Mouse (Mus musculus): ENCODE measurements at regions not wholly inside any gene's neighbourhood (a gene's known extent, or its start where the extent isn't known, plus 50 kb on each side); places are given as distances from the start of the nearest gene placed in this dataset.

DNA sequence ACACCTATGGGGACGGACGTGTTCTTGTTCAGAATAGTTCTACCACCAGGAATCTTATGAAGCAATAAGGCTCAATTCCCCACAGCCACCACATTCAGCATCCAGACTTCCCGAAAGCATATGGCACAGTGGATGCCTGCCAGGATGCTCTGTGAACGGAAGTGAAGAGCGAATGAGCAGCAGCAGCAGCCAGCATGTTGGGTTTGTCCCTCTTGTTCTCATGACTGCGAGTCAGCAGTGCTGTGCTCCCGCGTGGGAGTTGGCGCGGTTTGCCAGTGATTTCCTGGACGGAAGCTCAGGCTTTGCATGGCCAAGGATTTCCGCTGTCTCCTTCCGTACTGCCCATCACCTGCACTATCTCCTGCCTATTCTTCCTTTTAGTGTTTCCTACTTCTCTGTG lies 471.8 kb upstream of the Kif2a start:
- in situ Hi-C loops (cut with MboI, MseI), result no loop called here

DNA sequence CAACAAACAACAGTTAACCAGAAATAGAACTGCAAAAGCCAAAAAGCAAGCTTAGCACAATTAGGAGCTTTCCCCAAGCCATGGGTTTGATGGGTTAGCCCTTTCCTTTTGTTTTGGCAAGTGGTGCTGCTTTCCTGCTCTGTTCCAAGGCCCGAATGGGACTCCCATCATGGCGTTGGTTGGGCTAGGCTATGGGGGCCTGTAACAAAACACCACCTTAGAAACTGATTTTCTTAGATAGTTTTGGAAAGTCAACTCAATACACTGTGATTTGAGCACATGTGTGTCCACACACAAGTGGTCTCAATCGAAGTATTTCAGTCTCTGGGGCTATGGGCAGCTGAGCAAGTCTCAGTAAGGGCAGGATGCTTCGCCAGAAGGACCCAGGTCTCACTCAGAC lies 470.5 kb upstream of the Kif2a start:
- in situ Hi-C loops (cut with MboI, MseI), result no loop called here

DNA sequence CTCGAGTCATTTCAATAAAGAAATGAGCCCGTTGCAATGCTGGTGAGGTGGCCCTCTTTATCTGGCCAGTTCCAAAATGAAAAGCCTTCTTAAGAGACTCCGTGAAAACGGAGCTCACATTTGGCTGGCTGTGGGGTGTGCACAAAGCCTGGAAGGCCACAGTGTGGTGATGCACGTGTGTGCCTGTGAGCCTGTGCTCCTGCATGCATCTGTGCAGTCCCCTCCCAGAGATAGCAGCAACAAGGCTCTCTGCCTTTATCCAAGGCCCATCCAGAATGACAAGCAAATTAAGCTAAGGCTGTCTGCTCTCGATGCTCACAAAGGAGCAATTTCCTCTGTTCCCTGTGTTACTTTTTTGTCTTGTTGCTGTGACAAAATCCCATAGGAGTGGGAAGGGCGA lies 469.5 kb upstream of the Kif2a start:
- in situ Hi-C loops (cut with MboI, MseI), result no loop called here

DNA sequence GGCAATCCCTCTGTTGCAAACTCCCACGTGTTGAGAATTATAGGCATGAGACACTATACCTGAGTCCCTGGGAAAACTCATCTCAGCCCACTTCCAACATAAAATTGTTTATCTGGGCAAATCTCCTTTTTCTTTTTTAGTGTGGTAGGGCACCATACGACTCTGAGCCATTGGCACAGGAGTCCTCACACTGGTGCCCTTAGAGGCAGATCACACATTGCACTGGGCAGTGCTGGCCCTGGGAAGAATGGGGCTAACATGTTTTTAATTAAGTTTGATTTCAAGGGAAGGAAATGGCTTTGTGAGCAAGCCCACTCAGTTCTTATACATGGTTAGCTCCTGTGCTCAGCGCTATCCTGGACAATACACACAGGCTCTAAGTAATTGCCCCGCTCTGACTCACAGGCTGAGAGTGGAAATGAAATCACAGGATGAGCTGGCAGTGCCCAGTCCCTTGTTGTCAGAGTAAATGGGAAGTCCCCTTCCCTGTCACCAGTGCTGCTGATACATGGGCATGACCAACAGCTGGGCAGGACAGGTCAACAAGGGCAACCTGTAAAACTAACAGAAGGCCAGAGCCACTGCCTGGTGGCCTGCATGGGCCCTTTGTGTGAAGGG lies 463.6 kb upstream of the Kif2a start:
- in situ Hi-C loops (cut with MboI, MseI), result no loop called here

DNA sequence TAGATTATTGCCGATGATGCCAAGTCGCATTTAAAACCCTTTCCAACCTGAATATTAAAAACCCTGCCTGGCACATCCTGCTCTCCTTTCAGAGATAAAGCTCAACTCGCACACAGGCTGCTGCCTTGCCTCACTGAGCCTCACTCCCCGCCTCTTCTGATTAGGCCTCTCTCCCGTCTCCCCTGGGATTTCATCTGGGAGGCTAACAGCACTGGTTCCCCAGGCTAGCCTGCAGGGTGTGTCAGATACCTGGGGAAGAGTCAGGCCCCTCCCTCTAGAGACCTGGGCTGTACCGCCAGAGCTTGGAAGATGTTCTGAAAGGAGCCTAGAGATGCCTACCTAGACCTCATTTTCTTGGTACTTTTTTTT lies 462.7 kb upstream of the Kif2a start:
- in situ Hi-C loops (cut with MboI, MseI), result no loop called here

DNA sequence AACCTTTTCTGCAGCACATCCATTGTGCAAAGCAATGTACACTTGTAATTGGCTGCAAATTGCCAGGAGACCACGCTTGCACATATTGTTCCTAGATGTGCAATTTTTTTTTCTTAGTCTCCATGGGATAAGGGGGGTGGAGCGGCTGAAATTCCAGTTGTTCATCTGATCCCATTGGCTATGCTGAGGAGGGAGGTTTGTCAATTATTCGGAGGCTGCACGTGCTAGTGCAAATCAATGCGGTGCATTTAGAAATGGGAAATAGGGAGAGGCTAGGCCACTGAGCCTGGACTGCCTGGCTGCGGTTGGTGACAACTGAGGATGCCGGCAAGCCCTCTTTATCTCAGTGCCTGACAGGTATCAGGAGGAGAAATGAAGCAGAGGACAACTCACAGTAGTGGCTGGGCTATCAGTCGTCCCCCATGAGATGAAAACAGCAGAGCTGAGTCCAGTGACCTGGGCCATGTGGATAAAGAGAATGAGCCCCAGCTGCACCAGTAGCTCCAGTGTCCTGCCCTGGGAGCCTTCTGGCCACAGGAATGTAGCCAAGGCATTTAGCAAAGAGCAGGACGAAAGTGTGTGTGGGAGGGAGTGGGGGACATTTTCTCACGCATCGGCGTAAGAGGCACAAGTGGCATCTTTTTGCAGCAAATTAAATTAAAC lies 462.2 kb upstream of the Kif2a start:
- in situ Hi-C loops (cut with MboI, MseI), result no loop called here

DNA sequence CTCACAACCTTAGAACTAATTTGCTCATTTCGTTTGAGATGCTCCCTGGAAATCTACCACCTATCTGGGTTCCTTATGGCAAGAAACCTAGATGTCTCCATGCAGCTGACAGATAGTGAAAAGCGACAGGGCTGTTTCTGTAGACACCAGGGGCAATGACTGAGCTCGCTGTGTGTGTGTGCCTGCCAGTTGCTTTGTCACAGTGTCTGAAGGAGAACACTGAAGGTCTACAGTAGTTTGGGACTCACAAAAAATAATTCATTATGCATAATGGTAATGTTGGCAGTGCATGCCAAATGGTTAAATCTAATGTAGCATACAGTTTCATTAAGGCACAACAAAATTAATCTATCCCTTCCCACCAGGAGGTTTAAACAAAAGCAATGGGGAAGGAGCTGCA lies 453.2 kb upstream of the Kif2a start:
- in situ Hi-C loops (cut with MboI, MseI), result no loop called here

DNA sequence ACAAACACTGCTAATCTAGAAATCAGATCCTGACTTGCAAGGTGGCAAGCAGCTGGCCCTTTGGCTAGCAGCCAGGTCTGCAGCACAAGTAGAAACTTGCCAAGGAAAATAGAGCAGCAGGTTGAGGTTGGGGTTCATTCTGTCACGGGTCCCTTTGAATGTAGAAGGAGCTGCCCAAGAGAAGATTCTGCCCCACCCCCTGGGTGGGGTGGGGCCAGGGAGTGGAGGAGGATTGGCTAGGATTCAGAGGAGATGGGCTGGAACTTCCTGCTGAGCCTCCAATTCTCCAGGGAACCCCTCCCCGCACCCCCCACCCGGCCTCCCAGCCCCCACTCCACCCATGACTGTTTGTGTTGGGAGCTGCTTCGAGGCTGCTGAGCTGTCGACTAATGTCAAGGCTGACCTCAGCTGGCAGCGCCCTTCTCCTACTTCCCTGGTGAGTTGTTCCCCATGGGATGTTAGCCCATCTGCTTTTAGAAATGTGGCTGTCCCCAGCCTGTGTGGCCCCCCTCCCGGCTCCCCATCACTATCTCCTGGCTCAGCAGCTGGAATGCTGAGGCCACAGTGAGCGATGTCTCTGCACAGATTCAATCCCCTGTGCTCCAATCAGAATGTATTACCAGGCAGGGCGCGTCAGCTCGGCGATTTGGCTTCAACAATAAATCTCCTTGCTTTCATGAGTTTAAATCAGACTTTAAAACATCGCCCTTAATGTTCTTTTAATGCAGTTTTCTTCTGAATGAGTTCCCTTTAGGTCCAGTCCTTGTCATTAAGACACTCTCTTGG lies 447.8 kb upstream of the Kif2a start:
- in situ Hi-C loops (cut with MboI, MseI), result no loop called here

DNA sequence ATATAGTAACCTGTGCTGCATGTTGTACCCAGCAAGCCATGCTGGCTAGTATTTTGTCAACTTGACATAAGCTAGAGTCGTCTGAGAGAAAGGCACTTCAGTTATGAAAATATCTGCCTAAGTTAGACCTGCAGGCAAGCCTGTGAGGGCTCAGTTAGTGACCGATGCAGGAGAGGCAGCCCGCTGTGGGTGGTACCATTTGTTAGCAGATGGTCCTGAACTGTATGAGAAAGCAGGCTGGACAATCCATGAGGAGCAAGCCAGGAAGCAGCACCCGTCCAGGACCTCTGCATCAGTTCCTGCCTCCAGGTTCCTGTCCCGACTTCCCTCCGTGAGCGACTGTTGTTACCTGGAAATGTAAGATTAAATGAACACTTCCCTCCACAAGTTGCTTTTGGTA lies 440.9 kb upstream of the Kif2a start:
- in situ Hi-C loops (cut with MboI, MseI), result no loop called here

DNA sequence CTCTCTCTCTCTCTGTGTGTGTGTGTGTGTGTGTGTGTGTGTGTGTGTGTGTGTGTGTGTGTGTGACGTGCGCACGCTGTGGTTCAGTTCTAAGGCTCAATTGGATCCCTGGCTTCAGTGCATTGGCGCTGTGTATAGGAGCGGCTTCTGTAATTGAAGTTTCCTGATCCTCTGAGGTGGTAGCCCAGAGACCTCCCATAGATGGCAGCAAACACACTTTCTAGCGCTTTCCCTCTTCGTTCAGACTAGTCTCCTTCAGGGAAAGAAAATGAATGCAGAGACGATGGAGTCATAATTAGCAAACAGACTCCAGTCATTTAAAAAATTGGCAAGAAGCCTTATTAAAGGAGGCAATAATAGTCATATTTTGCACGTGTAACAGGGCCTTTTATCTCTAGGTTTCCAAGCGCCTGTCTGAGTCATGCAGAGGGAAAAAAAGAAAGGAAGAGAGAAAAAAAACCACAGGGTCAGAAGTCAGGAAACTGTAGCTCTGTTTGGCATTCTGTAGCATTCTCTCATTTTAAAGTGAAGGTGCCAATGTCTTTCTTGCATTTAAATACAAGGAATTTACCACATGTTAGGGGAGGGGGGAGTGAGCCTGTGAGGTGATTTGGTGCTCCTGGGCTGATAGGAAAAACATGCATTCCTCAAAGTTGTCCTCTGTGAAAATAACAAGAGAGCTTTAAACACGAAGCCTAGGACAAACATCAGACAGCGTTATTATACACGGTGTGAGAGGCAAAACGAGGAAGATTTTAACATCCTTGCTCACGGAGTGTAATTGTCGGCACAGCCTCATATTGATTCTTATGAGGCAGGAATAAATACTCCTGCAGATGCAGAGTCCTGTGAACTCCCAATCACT lies 439.4 kb upstream of the Kif2a start:
- in situ Hi-C loops (cut with MboI, MseI), result no loop called here

DNA sequence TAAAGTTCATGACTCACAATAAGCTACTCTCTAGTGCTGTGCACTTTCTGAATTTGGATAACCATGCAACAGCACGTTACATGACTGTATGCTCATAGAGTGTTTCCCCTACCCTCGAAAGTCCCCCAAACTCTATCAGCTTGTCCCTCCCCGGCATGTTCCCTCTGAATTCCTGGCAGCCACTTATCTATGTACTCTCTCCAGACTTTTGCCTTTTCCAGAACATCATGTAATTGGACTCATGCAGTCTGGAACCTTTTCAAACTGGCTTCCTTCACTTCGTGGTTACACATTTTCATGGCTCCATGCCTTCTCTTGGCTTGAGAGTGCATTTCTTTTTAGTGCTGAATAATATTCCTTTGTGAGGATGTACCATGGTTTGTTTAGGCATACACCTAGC lies 436.8 kb upstream of the Kif2a start:
- in situ Hi-C loops (cut with MboI, MseI), result no loop called here

DNA sequence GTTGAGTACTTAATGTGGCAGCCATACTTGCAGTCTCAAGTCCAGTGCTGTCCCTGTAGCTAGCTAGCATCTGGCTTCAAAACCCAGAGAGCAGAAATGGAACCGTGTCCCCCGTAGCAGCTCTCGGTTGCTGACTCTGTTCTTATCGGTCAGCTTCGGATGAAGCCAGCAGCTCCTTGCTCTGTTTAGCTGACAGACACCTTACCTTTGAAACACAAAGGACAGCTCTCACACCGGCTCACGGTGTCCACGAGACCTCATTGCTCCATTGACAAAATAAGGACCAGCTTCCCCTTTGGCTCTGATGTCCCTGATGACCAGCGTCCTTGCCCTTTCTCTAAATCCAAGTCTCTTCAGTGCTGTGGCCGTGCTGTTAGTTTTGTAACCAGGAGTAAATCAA lies 435.3 kb upstream of the Kif2a start:
- in situ Hi-C loops (cut with MboI, MseI), result no loop called here

DNA sequence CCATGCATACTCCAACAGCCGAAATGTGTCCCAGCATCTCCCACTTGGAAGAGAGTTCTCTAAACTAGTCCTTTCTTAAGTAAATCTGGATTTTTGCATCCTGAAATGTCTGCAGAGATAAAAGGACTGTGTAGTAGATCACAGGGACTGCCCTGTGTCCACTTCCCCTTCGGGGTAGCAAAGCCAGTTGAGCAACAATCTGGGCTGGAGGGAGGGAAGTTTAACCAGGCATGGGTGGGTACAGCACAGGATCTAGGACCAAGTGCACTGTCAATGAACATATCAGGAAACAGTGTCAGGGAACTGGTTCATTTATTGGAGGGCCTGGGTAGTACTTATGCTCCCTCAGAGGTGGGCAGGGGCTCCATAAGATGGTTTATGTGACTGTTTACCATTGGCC lies 434.5 kb upstream of the Kif2a start:
- in situ Hi-C loops (cut with MboI, MseI), result no loop called here

DNA sequence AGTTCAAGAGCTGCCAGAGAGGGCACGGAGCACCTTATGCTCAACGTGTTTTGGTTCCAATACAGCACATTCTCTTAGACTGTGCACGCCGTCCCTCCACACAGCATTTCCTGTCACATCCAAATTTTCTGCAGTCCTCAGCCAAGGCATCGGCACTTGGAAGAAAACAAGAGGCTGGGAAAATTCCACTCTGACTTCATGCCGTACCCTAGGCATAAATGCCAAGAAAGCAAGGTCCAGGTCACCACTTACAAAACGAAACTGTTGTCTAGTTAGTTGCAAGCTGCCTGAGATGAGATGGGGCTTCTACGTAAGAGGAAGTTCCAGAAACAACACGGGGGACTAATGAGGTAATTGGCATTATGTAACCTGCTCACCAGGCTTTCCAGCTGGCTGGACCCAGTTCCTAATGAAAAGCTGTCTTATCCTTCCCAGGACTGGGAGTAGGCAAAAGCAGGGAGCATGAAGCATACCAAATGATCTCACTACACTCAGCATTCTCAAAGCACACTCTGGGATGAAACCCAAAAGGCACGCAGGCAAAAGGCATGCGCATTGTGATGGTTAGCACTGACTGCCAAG lies 427.8 kb upstream of the Kif2a start:
- in situ Hi-C loops (cut with MboI, MseI), result no loop called here

DNA sequence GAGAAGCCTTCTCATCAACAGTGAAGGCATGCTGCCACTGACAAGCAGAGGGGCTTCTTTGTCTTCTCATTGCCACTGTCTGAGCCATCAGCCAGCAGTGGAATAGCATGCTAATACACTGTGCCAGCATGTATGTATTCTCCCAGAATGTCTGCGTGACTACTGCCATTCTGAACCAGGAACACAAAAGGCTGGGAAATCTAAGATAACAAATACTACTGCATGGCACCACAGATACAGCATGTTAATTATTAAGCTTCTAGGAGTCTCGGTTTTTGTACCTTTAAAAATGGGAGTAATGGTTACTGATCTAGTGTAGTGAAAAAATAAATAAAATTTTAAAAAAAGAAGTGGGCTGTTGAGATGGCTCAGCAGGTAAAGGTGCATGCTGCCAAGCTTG lies 425.9 kb upstream of the Kif2a start:
- in situ Hi-C loops (cut with MboI, MseI), result no loop called here

DNA sequence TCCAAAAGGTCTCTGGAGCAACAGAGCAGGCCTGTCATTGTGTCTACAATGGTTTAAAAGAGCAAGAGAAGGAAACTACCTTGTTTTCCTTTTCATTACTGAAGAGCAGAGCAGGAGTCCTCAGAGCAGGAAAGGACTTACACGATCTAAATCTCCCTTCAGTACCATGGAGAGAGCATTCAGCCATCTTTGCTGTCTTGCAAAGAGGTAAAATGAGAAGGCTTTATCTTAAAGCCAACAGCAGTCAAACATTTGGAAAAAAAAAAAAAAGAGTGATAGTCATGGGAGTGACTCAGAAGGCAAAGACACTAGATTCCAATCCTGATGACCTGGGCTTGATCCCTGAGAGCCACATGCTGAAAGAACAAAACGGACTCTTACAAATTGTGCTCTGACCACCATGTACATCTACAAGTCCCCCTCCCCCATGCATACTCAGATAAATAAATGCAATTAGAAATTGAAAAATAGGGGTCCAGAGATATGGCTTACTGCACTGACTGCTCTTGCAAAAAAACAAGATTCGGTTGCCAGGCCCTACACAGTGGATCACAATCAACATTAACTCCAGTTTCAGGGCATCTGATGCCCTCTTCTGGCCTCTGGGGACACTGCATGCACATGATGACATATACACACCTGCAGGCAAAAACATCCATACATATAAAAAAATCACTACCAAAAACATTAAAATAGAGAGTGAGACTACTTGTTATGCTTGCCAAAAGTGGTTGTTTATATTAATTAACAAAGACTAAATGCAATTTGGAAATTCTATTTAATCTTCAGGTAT lies 397.6 kb upstream of the Kif2a start:
- in situ Hi-C loops (cut with MboI, MseI), result no loop called here

DNA sequence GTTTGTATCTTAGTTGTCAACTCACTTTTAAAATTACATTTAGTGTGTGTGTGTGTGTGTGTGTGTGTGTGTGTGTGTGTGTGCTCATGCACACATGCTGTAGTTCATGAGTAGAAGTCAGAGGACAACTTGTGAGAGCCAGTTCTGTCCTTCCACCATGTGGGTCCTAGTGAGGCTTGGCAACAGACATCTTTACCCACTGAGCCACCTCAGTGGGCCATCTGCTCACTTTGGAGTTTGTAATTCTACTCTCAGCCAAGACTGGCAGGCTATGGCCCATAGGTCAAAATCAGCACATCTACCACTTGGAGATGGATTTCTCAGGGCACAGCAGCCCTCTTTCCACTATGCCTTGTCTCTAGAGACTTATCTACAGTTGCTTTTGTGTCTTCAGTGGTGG lies 388.3 kb upstream of the Kif2a start:
- in situ Hi-C loops (cut with MboI, MseI), result no loop called here

DNA sequence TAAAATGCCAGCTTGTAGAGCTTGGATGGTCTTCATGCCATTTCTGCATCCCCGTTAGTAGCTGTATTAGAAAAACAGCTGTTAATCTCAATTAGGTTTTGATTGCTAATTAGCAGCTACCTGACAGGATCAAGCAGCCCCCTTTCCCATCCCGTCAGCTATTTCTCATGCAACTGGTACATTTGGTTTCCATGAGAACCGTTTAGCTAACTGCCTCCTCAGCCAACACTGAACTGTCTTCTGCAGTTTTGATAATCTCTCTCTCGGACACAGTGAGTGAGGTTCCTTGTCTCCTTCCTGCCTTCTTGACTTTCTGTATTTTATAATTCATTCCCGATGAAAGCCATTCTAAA lies 385.7 kb upstream of the Kif2a start:
- in situ Hi-C loops (cut with MboI, MseI), result no loop called here

DNA sequence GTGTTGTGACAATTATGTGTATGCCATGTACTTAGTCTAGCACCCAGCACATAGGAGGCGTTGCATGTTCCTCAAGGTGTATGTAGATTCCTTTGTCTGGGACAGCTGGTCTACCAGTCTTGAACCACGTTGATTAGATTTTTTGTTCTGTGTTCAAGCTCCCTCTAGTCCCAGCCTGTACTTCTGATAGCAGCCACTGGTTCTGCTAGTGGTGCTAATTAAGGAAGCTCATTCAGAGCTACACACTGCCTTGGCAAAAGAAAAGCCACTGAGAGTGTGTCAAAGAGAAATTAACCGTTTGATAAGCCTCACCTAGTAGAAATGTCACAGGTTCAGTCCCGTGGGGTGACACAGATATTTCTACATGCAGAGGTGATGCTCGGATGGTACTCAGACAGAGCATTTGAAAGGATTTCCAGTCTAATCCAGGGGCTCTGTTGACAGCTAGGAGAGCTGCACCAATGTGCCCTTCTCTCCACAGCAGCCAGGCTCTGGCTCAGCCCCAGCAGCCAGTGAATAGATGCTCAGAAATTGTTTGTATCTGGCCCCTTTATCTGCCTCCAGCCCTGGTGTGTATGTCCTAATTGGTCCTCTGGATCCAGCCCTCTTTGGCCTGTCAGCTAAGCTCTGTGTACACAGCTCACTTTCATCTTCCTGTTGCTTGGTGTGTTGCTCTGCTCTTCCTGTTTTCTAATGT lies 385.2 kb upstream of the Kif2a start:
- in situ Hi-C loops (cut with MboI, MseI), result no loop called here

DNA sequence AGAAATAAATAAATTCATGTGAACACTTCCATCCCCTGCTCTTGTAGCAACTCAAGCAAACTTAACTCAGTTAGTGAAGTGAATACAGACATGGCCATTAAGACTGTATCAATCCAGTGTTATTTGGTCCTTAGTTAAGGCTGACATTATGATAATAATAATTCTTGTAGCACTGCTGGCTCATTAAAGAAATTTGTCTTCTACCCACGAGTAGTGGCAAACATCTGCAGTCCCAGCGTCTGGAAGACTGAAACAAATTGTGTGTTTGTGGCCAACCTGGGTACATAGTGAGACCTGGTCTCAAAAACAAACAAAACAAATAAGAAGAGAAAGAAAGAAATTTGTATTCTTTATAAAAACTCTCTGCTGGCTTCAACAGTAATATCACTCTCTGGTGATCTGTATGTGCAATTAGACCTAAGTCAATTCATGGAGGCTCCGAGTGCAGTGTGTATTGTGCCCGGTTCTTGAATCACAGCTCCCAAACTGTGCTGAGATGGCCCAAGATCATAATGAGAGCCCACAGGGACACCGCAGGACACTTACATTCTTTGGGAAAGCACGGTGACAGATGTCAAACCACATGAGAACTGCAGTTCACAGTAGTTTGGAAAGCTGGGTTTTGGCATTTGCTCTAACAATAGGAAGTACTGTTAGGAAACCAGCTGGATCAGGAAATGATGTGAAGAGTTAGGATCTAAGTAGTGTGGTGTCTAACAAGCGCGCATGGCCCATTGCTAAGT lies 376.9 kb upstream of the Kif2a start:
- in situ Hi-C loops (cut with MboI, MseI), result no loop called here
